Mouse (Mus musculus) MEL (cell line): Measurements from ENCODE around the gene Fus. TPM values are rescaled to one million over a fixed set of nuclear protein-coding genes. Genes with fewer than 3 reads are reported as not detected.

Experiments used
- DNase-seq: peaks from one replicate; pipeline ENCODE4 v3.0.0; 2011; ENCODE audit warnings: low read depth, low spot score
- H3K27ac ChIP-seq: 2 replicates; pipeline ENCODE4 v1.5.1; 2012; ENCODE audit warnings: low read depth, mild to moderate bottlenecking, control low read depth, low read length, moderate library complexity; ENCODE audit not compliant: control insufficient read depth
- H3K27me3 ChIP-seq, 2 experiments: fragments of 150-350 bp in 1 of 2; sonication (generic) in 1 of 2; 2 replicates each; pipeline ENCODE4 v1.6.1; 2012; ENCODE audit warnings: low read length in 2 of 2, mild to moderate bottlenecking in 2 of 2, improper control_type of control experiment in 1 of 2, moderate library complexity in 1 of 2; ENCODE audit not compliant: insufficient read depth in 2 of 2, control insufficient read depth in 1 of 2
- H3K36me3 ChIP-seq, 2 experiments: 2 replicates each; pipeline ENCODE4 v1.6.1; 2012 to 2014; ENCODE audit warnings: low read length in 2 of 2, improper control_type of control experiment in 1 of 2, inconsistent platforms in 1 of 2, mild to moderate bottlenecking in 1 of 2; ENCODE audit not compliant: insufficient read depth in 2 of 2, control insufficient read depth in 1 of 2
- H3K4me1 ChIP-seq, 2 experiments: fragments of 150-350 bp in 1 of 2; sonication (generic) in 1 of 2; 2 replicates each; pipeline ENCODE4 v1.6.1; 2012; ENCODE audit warnings: low read length in 2 of 2, improper control_type of control experiment in 1 of 2, mild to moderate bottlenecking in 1 of 2; ENCODE audit not compliant: insufficient read depth in 2 of 2, control insufficient read depth in 1 of 2
- H3K4me3 ChIP-seq, 2 experiments: fragments of 150-350 bp in 1 of 2; sonication (generic) in 1 of 2; 2 replicates each; pipeline ENCODE4 v1.5.1; 2012; ENCODE audit warnings: low read depth in 2 of 2, low read length in 2 of 2, mild to moderate bottlenecking in 2 of 2, moderate library complexity in 2 of 2, control low read depth in 1 of 2, improper control_type of control experiment in 1 of 2; ENCODE audit not compliant: control insufficient read depth in 1 of 2, insufficient read depth in 1 of 2
- H3K79me2 ChIP-seq: 2 replicates; pipeline ENCODE4 v1.6.1; 2012; ENCODE audit warnings: mild to moderate bottlenecking, low read length, moderate library complexity; ENCODE audit not compliant: control insufficient read depth, poor library complexity, insufficient read depth
- H3K9ac ChIP-seq: 2 replicates; pipeline ENCODE4 v1.6.1; 2012; ENCODE audit warnings: low read depth, mild to moderate bottlenecking, control low read depth, low read length, moderate library complexity; ENCODE audit not compliant: control insufficient read depth, poor library complexity, severe bottlenecking
- H3K9me3 ChIP-seq: fragments of 150-350 bp; sonication (generic); replicated peaks from 2 replicates; pipeline ENCODE4 v1.6.1; 2012; ENCODE audit warnings: mild to moderate bottlenecking, low read length, improper control_type of control experiment, moderate library complexity; ENCODE audit not compliant: insufficient read depth
- CHD2 ChIP-seq: IDR thresholded peaks from 2 replicates; pipeline ENCODE4 v1.6.1; 2011; ENCODE audit warnings: low read length, improper control_type of control experiment
- ELF1 ChIP-seq: IDR thresholded peaks from 2 replicates; pipeline ENCODE4 v1.6.1; 2014; ENCODE audit warnings: low read depth, mild to moderate bottlenecking, inconsistent platforms, low read length, improper control_type of control experiment, moderate library complexity
- GABPA ChIP-seq: IDR thresholded peaks from 2 replicates; pipeline ENCODE4 v1.6.1; 2012; ENCODE audit warnings: low read depth, mild to moderate bottlenecking, inconsistent platforms, low read length, improper control_type of control experiment, moderate library complexity
- HCFC1 ChIP-seq: IDR thresholded peaks from 2 replicates; pipeline ENCODE4 v1.6.1; 2012; ENCODE audit warnings: low read depth, mild to moderate bottlenecking, inconsistent platforms, low read length, improper control_type of control experiment, moderate library complexity
- KAT2A ChIP-seq: conservative IDR thresholded peaks from 2 replicates; pipeline ENCODE4 v1.6.1; 2012; ENCODE audit warnings: low read depth, low read length, improper control_type of control experiment, inconsistent platforms
- MAFK ChIP-seq: IDR thresholded peaks from 2 replicates; pipeline ENCODE4 v1.6.1; 2011; ENCODE audit warnings: low read depth, mild to moderate bottlenecking, low read length, improper control_type of control experiment, borderline replicate concordance
- MAX ChIP-seq: IDR thresholded peaks from 2 replicates; pipeline ENCODE4 v1.6.1; 2011; ENCODE audit warnings: low read length, improper control_type of control experiment
- MEF2A ChIP-seq: IDR thresholded peaks from 2 replicates; pipeline ENCODE4 v1.6.1; 2014; ENCODE audit warnings: low read depth, mild to moderate bottlenecking, inconsistent platforms, low read length, improper control_type of control experiment; ENCODE audit not compliant: poor library complexity, insufficient replicate concordance, severe bottlenecking; ENCODE audit errors: extremely low read depth
- MXI1 ChIP-seq: IDR thresholded peaks from 2 replicates; pipeline ENCODE4 v1.6.1; 2011; ENCODE audit warnings: mild to moderate bottlenecking, low read depth, low read length, improper control_type of control experiment
- MYC ChIP-seq: IDR thresholded peaks from 2 replicates; pipeline ENCODE4 v1.6.1; 2011; ENCODE audit warnings: low read depth, mild to moderate bottlenecking, low read length, improper control_type of control experiment, moderate library complexity
- NELFE ChIP-seq: IDR thresholded peaks from 2 replicates; pipeline ENCODE4 v1.6.1; 2011; ENCODE audit warnings: low read depth, low read length, improper control_type of control experiment
- NRF1 ChIP-seq: IDR thresholded peaks from 2 replicates; pipeline ENCODE4 v1.6.1; 2014; ENCODE audit warnings: low read depth, mild to moderate bottlenecking, inconsistent platforms, low read length, improper control_type of control experiment, moderate library complexity; ENCODE audit not compliant: poor library complexity, insufficient read depth, severe bottlenecking
- POLR2AphosphoS2 ChIP-seq: IDR thresholded peaks from 2 replicates; pipeline ENCODE4 v1.6.1; 2011; ENCODE audit warnings: low read length, improper control_type of control experiment
- POLR2AphosphoS5 ChIP-seq: IDR thresholded peaks from 2 replicates; pipeline ENCODE4 v1.6.1; 2012; ENCODE audit warnings: low read depth, borderline replicate concordance, mild to moderate bottlenecking, inconsistent platforms, low read length, moderate library complexity, mixed read lengths
- RAD21 ChIP-seq: IDR thresholded peaks from 2 replicates; pipeline ENCODE4 v1.6.1; 2011; ENCODE audit warnings: mild to moderate bottlenecking, low read depth, low read length, improper control_type of control experiment
- RCOR1 ChIP-seq: IDR thresholded peaks from 2 replicates; pipeline ENCODE4 v1.6.1; 2012; ENCODE audit warnings: low read depth, mild to moderate bottlenecking, inconsistent platforms, low read length, improper control_type of control experiment
- TAL1 ChIP-seq: IDR thresholded peaks from 2 replicates; pipeline ENCODE4 v1.6.1; 2012; ENCODE audit warnings: mild to moderate bottlenecking, inconsistent platforms, low read length, moderate library complexity, mixed read lengths
- TBP ChIP-seq: IDR thresholded peaks from 2 replicates; pipeline ENCODE4 v1.8.0; 2011; ENCODE audit warnings: low read depth, low read length, improper control_type of control experiment
- TCF12 ChIP-seq: IDR thresholded peaks from 2 replicates; pipeline ENCODE4 v1.6.1; 2014; ENCODE audit warnings: low read depth, mild to moderate bottlenecking, inconsistent platforms, low read length, improper control_type of control experiment, moderate library complexity
- UBTF ChIP-seq: IDR thresholded peaks from 2 replicates; pipeline ENCODE4 v1.6.1; 2012; ENCODE audit warnings: low read depth, mild to moderate bottlenecking, inconsistent platforms, low read length, improper control_type of control experiment, moderate library complexity, borderline replicate concordance; ENCODE audit not compliant: insufficient read depth
- USF2 ChIP-seq, 2 experiments: IDR thresholded peaks; 2 replicates each; pipeline ENCODE4 v1.6.1; 2011 to 2012; ENCODE audit warnings: improper control_type of control experiment in 2 of 2, low read length in 2 of 2, borderline replicate concordance in 1 of 2, inconsistent platforms in 1 of 2, low read depth in 1 of 2, mild to moderate bottlenecking in 1 of 2; ENCODE audit not compliant: insufficient read depth in 1 of 2
- ZC3H11A ChIP-seq: IDR thresholded peaks from 2 replicates; pipeline ENCODE4 v1.6.1; 2012; ENCODE audit warnings: low read depth, mild to moderate bottlenecking, inconsistent platforms, low read length, improper control_type of control experiment
- ZKSCAN1 ChIP-seq: IDR thresholded peaks from 2 replicates; pipeline ENCODE4 v1.6.1; 2012; ENCODE audit warnings: low read depth, mild to moderate bottlenecking, inconsistent platforms, low read length, improper control_type of control experiment, moderate library complexity
- ZNF384 ChIP-seq: IDR thresholded peaks from 2 replicates; pipeline ENCODE4 v1.6.1; 2012; ENCODE audit warnings: low read depth, mild to moderate bottlenecking, inconsistent platforms, low read length, improper control_type of control experiment
- polyA plus RNA-seq, 2 experiments: library from polyadenylated mRNA; stranded (reverse) in 1 of 2; unstranded in 1 of 2; fragments of >175 nt in 1 of 2; fragments of >200 nt in 1 of 2; gene quantifications; 2 replicates each; pipeline versions ENCODE4 v1.2.1 to v1.2.4; 2012; ENCODE audit warnings: low replicate concordance in 2 of 2, low read depth in 1 of 2; ENCODE audit not compliant: insufficient read length in 2 of 2, insufficient read depth in 1 of 2, missing spikeins in 1 of 2
- total RNA-seq: library from RNA; depleted of rRNA; stranded (reverse); fragments of 300-350 nt; gene quantifications from 2 replicates; pipeline ENCODE4 v1.2.3, GENCODE M21; 2012

Gene Fus
- total and polyA plus RNA-seq, 3 experiments, result 49.7 to 848 (median 346) TPM

DNA sequence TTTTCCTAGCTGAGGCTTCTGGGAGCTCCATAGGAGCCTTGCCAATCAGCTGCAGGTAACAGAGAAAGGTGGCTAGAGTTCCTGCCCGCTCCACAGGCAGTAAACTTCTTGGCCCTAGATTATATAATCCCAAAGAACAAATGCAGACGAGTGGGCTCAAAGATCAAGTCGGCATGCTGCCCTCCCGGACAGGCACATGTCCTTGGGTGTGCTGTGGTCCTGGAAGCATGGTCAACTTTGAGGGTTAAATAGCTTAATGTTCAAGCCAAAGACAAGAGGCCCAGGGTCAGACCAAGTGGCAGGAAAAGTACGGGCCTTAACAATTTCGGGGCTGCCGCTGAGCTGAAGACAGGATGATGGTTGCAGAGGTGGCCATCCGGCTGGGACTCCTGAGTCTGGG, 41.2 kb upstream of the Fus start:
- Histone ChIP-seq H3K4me3 (no peak overlapping the region), H3K36me3 (peaks cover 2 to 17% of the 10 kb centered on the region in 2 experiments)
- TF ChIP-seq ELF1, result no peak
- TF ChIP-seq MYC, result no peak
- TF ChIP-seq GABPA, result no peak
- TF ChIP-seq ZC3H11A, result no peak
- TF ChIP-seq TAL1, result no peak
- TF ChIP-seq USF2 (IDR thresholded peaks at IDR 0.05; ENCODE audit: borderline replicate concordance in 1 of 2, insufficient read depth in 1 of 2, low read depth in 1 of 2, low read length in 2 of 2), result no peak
- TF ChIP-seq UBTF, result no peak
- no peak for TF ChIP-seq MAFK
- TF ChIP-seq TBP, result no peak
- TF ChIP-seq, all 39 proteins: peak for 0
- no peaks in the 10 kb centered on the region for H3K79me2 ChIP-seq
- no peaks in the 10 kb centered on the region for H3K27me3 ChIP-seq
- H3K9ac ChIP-seq, result no peak overlapping the region
- H3K27ac ChIP-seq, result no peak overlapping the region
- no peak for DNase-seq
- H3K9me3 ChIP-seq, result no peaks in the 10 kb centered on the region
- H3K4me1 ChIP-seq, result peaks cover 0 to 26% of the 10 kb centered on the region in 2 experiments; a peak in 2 of 4 replicates

DNA sequence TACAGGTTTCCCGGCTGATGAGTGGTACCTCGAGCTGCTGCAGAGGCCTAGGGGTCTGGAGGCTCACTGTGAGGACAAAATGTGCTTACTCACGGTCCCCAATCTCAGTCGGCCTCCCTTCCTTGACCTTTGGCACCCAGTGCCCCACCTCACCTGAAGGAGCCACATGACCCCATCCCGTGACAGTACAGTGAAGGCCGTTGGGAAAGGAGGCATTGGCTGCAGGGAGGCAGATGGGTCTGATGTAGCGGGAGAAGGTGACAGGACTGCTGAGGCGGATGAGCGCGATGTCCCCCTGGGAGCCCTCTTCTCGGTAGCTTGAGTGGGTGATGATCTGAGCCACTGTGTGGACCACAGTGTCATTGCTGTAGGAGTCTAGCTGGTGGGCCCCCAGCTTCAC, 40.4 kb upstream of the Fus start:
- Histone ChIP-seq H3K27ac (no peak overlapping the region), H3K27me3 (no peaks in the 10 kb centered on the region), H3K79me2 (no peaks in the 10 kb centered on the region), H3K9me3 (no peaks in the 10 kb centered on the region), H3K9ac (no peak overlapping the region), H3K36me3 (peaks cover 2 to 12% of the 10 kb centered on the region in 2 experiments), H3K4me1 (peaks cover 0 to 23% of the 10 kb centered on the region in 2 experiments; a peak in 2 of 4 replicates), H3K4me3 (no peak overlapping the region)
- TF ChIP-seq POLR2AphosphoS2 (no peak), GABPA (no peak), MXI1 (no peak)
- DNase-seq, result no peak

- no peaks in the 10 kb centered on the region for H3K79me2 ChIP-seq
- TF ChIP-seq ELF1, result no peak
- TF ChIP-seq POLR2AphosphoS5, result no peak
- no peak for TF ChIP-seq NELFE
- TF ChIP-seq TCF12, result no peak
- TF ChIP-seq MEF2A, result no peak
- TF ChIP-seq ZNF384, result no peak
- no peak for TF ChIP-seq ZKSCAN1
- TF ChIP-seq HCFC1, result no peak
- no peak for TF ChIP-seq GABPA
- no peak for TF ChIP-seq CHD2
- TF ChIP-seq MAX, result no peak
- no peak for TF ChIP-seq MYC
- TF ChIP-seq KAT2A, result no peak
- TF ChIP-seq RCOR1, result no peak
- TF ChIP-seq RAD21, result no peak
- TF ChIP-seq NRF1, result no peak
- TF ChIP-seq, all 39 proteins: peak for 0
- DNase-seq, result no peak
These were observed 39.5 kb upstream of the Fus start for GRCm38 (mm10) chr7:127927726-127928125.

More at GRCm38 (mm10) chr7:127927726-127928125, 39.5 kb upstream of the Fus start:
- peaks cover 0 to 15% of the 10 kb centered on the region in 2 experiments; a peak in 2 of 4 replicates for H3K4me1 ChIP-seq
- no peaks in the 10 kb centered on the region for H3K27me3 ChIP-seq
- peaks cover 2 to 4% of the 10 kb centered on the region in 2 experiments for H3K36me3 ChIP-seq
- H3K9me3 ChIP-seq, result no peaks in the 10 kb centered on the region
- H3K4me3 ChIP-seq, result no peak overlapping the region
- H3K27ac ChIP-seq, result no peak overlapping the region
- H3K9ac ChIP-seq, result no peak overlapping the region
